Comparison of ENCODE assay signal across 17 mouse cellular contexts in genomic region chr5:75553021-75553420, GRCm38 (mm10).
"Had no signal": no experiment of that assay in that cellular context is flagged by ENCODE, and none has a peak within 500 bp of the region (broad histone marks: within the 10 kb centered on the region; RNA-seq: fewer than 3 reads in every experiment).

No protein-coding gene starts in this region.

- H3K27ac ChIP-seq: liver, embryonic 15.5 days; lung, embryonic 15.5 days; macrophage; midbrain, embryonic 13.5 days; midbrain, embryonic 15.5 days; neural tube, embryonic 12.5 days; stomach, embryonic 15.5 days; stomach, postnatal 0 days had no signal

- DNase-seq: liver, postnatal 0 days; lung, adult 2 months; lung, postnatal 14 days; lung, postnatal 36 days; right cerebral cortex, postnatal 25 days; thymus, adult 2 months; thymus, postnatal 25 days; thymus, postnatal 4 days had no signal

- H3K4me3 ChIP-seq: liver, embryonic 15.5 days; lung, embryonic 15.5 days; megakaryocyte, embryonic 14.5 days; midbrain, embryonic 13.5 days; midbrain, embryonic 15.5 days; neural tube, embryonic 12.5 days; stomach, embryonic 15.5 days had no signal
